Mouse (Mus musculus) embryonic facial prominence, embryonic 10.5 days (tissue): ENCODE results near the gene Hes3. TPM values are rescaled to one million over a fixed set of nuclear protein-coding genes. Genes with fewer than 3 reads are reported as not detected.

Experiments used
- DNase-seq: peaks from one replicate; pipeline ENCODE4 v3.0.0-alpha.2; 2017; ENCODE audit warnings: low spot score
- H3K27ac ChIP-seq: fragments of 300-500 bp; sonication (generic); replicated peaks from 2 replicates; pipeline ENCODE4 v1.5.1; 2016; ENCODE audit warnings: mild to moderate bottlenecking
- H3K27me3 ChIP-seq: fragments of 300-500 bp; sonication (generic); replicated peaks from 2 replicates; pipeline ENCODE4 v1.6.1; 2016; ENCODE audit warnings: low read depth, mild to moderate bottlenecking; ENCODE audit not compliant: poor library complexity, severe bottlenecking
- H3K36me3 ChIP-seq: fragments of 300-500 bp; sonication (generic); replicated peaks from 2 replicates; pipeline ENCODE4 v1.6.1; 2016; ENCODE audit warnings: mild to moderate bottlenecking, moderate library complexity
- H3K4me1 ChIP-seq: fragments of 300-500 bp; sonication (generic); 2 replicates; pipeline ENCODE4 v1.6.1; 2016
- H3K4me3 ChIP-seq: fragments of 300-500 bp; sonication (generic); 2 replicates; pipeline ENCODE4 v1.5.1; 2016; ENCODE audit warnings: mild to moderate bottlenecking, moderate library complexity
- H3K9me3 ChIP-seq: fragments of 300-500 bp; sonication (generic); 2 replicates; pipeline ENCODE4 v1.6.1; 2016; ENCODE audit warnings: mild to moderate bottlenecking
- WGBS: fragments of 180-500 bp; shearing (Covaris S2); methylation state at CpG from one replicate; pipeline ENCODE4 v1.1.7; 2016; 5-methylcytosine and 5-hydroxymethylcytosine counted together
- polyA plus RNA-seq: library from polyadenylated mRNA; unstranded; fragments of >200 nt; fragmentation: Nextera tagmentation; extraction: Ambion mirVana; gene quantifications from 2 replicates; pipeline ENCODE4 v1.2.1, GENCODE M21; 2016

The Hes3 gene
- polyA plus RNA-seq, 1 experiment from 2014 or later = 0.10 TPM

DNA sequence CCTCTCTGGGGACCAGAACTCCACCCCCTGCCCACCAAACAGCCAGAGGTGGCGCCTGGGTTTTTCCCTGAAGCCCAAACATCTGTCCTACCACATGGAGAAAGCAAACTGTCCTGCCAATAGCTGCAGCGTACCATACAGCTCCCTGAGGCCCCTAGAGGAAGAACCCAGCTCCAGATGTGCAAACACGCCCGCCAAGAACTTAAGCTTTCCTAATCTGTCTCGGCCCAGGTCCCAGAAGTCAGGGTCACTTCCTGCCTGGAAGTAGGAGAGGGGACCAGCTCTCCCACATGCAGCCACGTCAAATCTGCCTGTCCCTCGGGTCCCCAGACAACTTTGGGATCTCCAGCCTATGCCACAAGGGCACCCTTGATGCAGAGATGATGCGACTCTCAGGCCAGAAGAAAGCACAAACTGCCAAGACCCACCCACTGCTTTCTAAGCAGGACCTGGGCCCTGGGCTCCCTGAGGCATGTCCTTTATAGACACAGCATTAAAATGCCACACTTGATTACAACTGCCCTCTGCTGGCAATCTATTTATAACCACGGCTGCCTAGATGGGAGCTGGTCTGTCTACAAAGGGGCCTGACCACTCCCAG is 18.9 kb downstream of the Hes3 start:
- H3K4me3 ChIP-seq = peak overlapping the region; percentile 5; the same call in 1 of the 2 replicates
- DNase-seq = peak; percentile 40
- 24% methylated on average over 9 of the region's 9 CpGs for WGBS
- peaks cover 70% of the 10 kb centered on the region for H3K27me3 ChIP-seq
- H3K9me3 ChIP-seq = no peaks in the 10 kb centered on the region
- no peaks in the 10 kb centered on the region; the same call in 1 of the 2 replicates for H3K36me3 ChIP-seq
- 0 out of 2 replicates have a peak overlapping the region, but pooled peaks have one; percentile 14 for H3K27ac ChIP-seq
- peaks cover 72% of the 10 kb centered on the region for H3K4me1 ChIP-seq

GRCm38 (mm10) chr4:152272006-152272405 is 19.5 kb downstream of the Hes3 start:
- H3K27ac ChIP-seq = 0 out of 2 replicates have a peak overlapping the region, but pooled peaks have one; percentile 10
- no peak for DNase-seq
- peaks cover 74% of the 10 kb centered on the region for H3K4me1 ChIP-seq

GRCm38 (mm10) chr4:152271334-152271733 is 20.1 kb downstream of the Hes3 start:
- peaks cover 59% of the 10 kb centered on the region for H3K27me3 ChIP-seq

More at GRCm38 (mm10) chr4:152272006-152272405, 19.5 kb downstream of the Hes3 start:
- H3K36me3 ChIP-seq = no peaks in the 10 kb centered on the region; the same call in 1 of the 2 replicates
- 66% methylated on average over 7 of the region's 7 CpGs for WGBS
- no peaks in the 10 kb centered on the region for H3K9me3 ChIP-seq
- H3K27me3 ChIP-seq = peaks cover 66% of the 10 kb centered on the region
- no peak overlapping the region for H3K4me3 ChIP-seq

DNA sequence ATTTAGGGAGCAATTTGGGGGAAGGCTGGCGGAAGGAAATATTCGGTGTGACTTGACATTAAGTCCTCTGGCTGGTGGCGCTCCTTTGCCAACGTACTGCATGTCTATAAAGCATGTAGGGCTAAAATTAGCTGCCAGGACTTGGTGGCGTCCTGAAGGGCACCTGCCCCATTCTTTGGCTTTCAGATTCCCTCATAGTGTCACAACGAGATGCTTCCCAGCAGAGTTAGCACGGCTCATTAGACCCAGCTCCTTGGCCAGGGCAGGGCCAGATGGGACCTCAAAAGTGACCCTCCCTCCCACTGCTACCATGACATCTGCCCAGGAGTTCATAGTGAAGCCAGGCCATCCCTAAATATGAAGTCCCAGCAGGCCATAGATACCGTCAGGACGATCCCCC is 20.9 kb downstream of the Hes3 start:
- WGBS = 83% methylated on average over 9 of the region's 9 CpGs
- H3K27ac ChIP-seq = no peak overlapping the region
- H3K4me1 ChIP-seq = peaks cover 72% of the 10 kb centered on the region
- no peak overlapping the region for H3K4me3 ChIP-seq
- H3K36me3 ChIP-seq = no peaks in the 10 kb centered on the region; the same call in 1 of the 2 replicates
- H3K27me3 ChIP-seq = peaks cover 52% of the 10 kb centered on the region
- no peak for DNase-seq
- H3K9me3 ChIP-seq = no peaks in the 10 kb centered on the region

More at GRCm38 (mm10) chr4:152271334-152271733, 20.1 kb downstream of the Hes3 start:
- peaks cover 69% of the 10 kb centered on the region for H3K4me1 ChIP-seq
- DNase-seq = no peak
- H3K4me3 ChIP-seq = no peak overlapping the region
- no peaks in the 10 kb centered on the region for H3K9me3 ChIP-seq
- no peak overlapping the region for H3K27ac ChIP-seq
- H3K36me3 ChIP-seq = no peaks in the 10 kb centered on the region; the same call in 1 of the 2 replicates
- 89% methylated on average over 11 of the region's 11 CpGs for WGBS

GRCm38 (mm10) chr4:152269967-152270366 is 21.5 kb downstream of the Hes3 start:
- peaks cover 69% of the 10 kb centered on the region for H3K4me1 ChIP-seq
- H3K27ac ChIP-seq = no peak overlapping the region
- WGBS = 85% methylated on average over 13 of the region's 13 CpGs
- no peak overlapping the region for H3K4me3 ChIP-seq
- no peak for DNase-seq
- no peaks in the 10 kb centered on the region for H3K9me3 ChIP-seq
- no peaks in the 10 kb centered on the region; the same call in 1 of the 2 replicates for H3K36me3 ChIP-seq
- H3K27me3 ChIP-seq = peaks cover 46% of the 10 kb centered on the region

DNA sequence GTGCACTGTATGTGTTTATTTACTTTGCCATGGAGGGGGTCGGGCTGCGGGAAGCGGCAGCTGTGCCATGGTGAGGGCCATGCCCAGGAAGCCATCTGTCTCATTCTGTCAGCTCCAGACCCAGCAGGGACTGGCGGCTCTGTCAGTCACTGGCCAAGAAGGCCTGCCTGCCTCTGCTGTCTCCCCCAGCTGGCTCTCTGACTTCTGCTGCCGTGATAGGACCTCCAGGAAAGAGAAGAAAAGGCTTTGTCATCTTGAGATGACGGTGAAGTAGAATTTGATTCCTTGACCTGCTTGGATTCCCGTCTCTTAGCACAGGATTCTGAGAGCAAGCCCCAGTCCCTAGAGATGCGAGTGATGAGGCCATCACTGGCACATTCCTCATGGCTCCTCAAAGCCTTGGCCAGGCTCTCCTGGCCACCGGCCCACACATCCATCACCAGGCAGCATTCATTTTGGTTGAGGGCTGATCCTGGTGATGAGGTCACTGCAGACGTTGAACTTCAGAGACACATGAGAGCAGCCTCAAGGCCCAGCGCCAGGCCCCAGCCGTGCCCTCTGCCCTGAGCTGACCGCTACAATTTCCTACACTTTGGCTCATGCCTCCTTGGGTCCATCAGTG is 23.6 kb downstream of the Hes3 start:
- DNase-seq = no peak
- Histone ChIP-seq H3K27ac (no peak overlapping the region), H3K9me3 (no peaks in the 10 kb centered on the region), H3K36me3 (no peaks in the 10 kb centered on the region; the same call in 1 of the 2 replicates), H3K27me3 (peaks cover 25% of the 10 kb centered on the region), H3K4me3 (no peak overlapping the region), H3K4me1 (peaks cover 68% of the 10 kb centered on the region)
- 84% methylated on average over 13 of the region's 13 CpGs for WGBS

DNA sequence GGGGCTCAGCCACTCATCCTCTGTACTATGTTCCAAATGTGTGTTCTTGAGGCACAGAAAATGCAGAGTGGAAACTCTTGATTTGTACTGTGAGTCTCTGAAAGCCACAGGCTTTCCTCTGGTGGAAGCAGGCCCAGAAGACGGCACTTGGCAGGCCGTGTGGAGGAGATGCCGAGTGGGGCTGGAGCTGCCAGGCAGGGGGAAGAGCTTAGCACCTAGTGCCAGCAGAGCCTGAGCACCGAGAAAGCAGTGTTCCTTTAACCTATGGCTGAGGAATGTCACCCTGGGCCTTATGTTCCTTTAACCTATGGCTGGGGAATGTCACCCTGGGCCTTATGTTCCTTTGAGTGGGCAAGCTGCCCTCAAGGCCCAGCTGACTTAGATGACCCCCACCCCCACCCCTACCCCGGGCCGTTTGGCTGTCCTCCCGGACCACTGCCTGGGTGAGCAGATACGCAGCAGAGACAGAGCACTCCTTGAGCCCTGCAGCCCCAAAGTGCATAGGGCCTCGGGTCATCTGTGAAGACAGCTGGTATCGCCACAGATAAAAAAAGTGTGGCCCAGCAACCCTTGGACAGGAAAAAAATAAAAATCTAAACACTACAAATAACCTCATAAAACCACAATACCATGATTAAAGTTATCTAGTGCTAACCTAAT is 25.1 kb downstream of the Hes3 start:
- Histone ChIP-seq H3K9me3 (no peaks in the 10 kb centered on the region), H3K4me3 (no peak overlapping the region), H3K27ac (no peak overlapping the region), H3K4me1 (peaks cover 70% of the 10 kb centered on the region), H3K27me3 (peaks cover 11% of the 10 kb centered on the region; the same call in 1 of the 2 replicates), H3K36me3 (no peaks in the 10 kb centered on the region; the same call in 1 of the 2 replicates)
- WGBS = 57% methylated on average over 10 of the region's 10 CpGs
- no peak for DNase-seq

DNA sequence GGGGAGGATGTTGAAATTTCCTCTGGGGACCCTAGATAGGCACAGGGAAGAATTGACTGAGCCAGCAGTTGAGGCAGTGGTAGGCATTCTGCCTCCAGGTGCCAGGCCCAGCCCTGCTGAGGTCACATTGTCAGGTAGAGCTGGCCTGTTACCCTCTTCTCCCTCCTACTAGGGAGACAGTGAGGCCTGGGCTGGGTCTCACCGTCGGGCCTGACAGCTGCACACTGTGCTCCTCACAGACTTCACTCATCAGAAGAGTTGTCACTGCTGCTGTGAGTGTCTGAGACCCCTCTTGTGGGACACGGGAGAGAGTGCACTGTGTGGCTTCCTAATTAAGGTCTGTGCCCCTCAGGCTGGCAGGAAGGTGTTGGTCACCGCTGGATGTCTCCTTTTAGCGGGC is 25.7 kb downstream of the Hes3 start:
- peaks cover 74% of the 10 kb centered on the region for H3K4me1 ChIP-seq
- no peak overlapping the region for H3K27ac ChIP-seq
- no peak for DNase-seq
- WGBS = 71% methylated on average over 5 of the region's 5 CpGs
- H3K4me3 ChIP-seq = no peak overlapping the region
- 0 out of 2 replicates have a peak, but pooled peaks cover 5% of the 10 kb centered on the region for H3K27me3 ChIP-seq
- peaks cover 4% of the 10 kb centered on the region for H3K36me3 ChIP-seq
- H3K9me3 ChIP-seq = no peaks in the 10 kb centered on the region

GRCm38 (mm10) chr4:152264867-152265568 is 26.4 kb downstream of the Hes3 start:
- no peak overlapping the region for H3K4me3 ChIP-seq
- 88% methylated on average over 9 of the region's 9 CpGs for WGBS
- DNase-seq = no peak
- peaks cover 69% of the 10 kb centered on the region for H3K4me1 ChIP-seq
- H3K9me3 ChIP-seq = no peaks in the 10 kb centered on the region
- H3K36me3 ChIP-seq = peaks cover 6% of the 10 kb centered on the region
- 0 out of 2 replicates have a peak, but pooled peaks cover 4% of the 10 kb centered on the region for H3K27me3 ChIP-seq
- no peak overlapping the region for H3K27ac ChIP-seq

- H3K4me1 ChIP-seq = peaks cover 66% of the 10 kb centered on the region
These were observed 27.3 kb downstream of the Hes3 start for GRCm38 (mm10) chr4:152264177-152264530.

GRCm38 (mm10) chr4:152263512-152264176 is 27.8 kb downstream of the Hes3 start:
- DNase-seq = peak; percentile 69
- H3K4me3 ChIP-seq = no peak overlapping the region
- peaks cover 6% of the 10 kb centered on the region for H3K36me3 ChIP-seq
- H3K27ac ChIP-seq = peak overlapping the region; percentile 42; the same call in 1 of the 2 replicates
- no peaks in the 10 kb centered on the region for H3K9me3 ChIP-seq
- peaks cover 63% of the 10 kb centered on the region for H3K4me1 ChIP-seq
- WGBS = 23% methylated on average over 10 of the region's 10 CpGs
- H3K27me3 ChIP-seq = no peaks in the 10 kb centered on the region

More at GRCm38 (mm10) chr4:152264177-152264530, 27.3 kb downstream of the Hes3 start:
- H3K27ac ChIP-seq = peak overlapping the region; percentile 42
- no peaks in the 10 kb centered on the region for H3K9me3 ChIP-seq
- no peaks in the 10 kb centered on the region for H3K27me3 ChIP-seq
- no peak overlapping the region for H3K4me3 ChIP-seq
- DNase-seq = no peak
- 51% methylated on average over 4 of the region's 4 CpGs for WGBS
- peaks cover 6% of the 10 kb centered on the region for H3K36me3 ChIP-seq
